Mouse (Mus musculus): Measurements from ENCODE around the gene Rsph10b.

The Rsph10b gene
- long read RNA-seq, experiment 1: 0 reads
- long read RNA-seq, experiment 2: 0 reads

DNA sequence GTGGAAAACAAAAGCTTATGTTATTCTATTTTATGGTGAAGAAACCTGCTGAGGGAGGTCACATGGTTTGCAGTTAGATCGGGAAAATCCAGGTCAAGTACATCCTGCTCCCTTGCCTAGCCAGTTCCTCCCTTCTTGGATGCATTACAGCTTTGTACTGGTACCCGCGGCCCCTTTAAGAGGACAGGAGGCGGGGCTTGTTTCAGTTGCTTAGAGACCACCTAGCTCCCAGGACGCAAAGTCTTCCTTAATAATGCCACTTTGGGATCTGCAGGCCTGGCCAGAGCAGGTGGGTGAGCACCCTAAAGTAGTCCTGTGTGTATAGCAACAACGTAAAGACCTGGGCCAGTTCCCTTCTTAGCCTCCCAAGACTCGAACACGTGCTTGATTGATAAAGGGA lies at the start of gene Rsph10b:
Gene Rsph10b, plus strand, starts transcription at position 205 of the 400 bp plus-strand sequence.
- intact Hi-C loops (cut with DNase I): loop anchor here (5.0 kb wide), 1 partner anchor 44 kb away; no protein-coding TSS in a partner anchor

DNA sequence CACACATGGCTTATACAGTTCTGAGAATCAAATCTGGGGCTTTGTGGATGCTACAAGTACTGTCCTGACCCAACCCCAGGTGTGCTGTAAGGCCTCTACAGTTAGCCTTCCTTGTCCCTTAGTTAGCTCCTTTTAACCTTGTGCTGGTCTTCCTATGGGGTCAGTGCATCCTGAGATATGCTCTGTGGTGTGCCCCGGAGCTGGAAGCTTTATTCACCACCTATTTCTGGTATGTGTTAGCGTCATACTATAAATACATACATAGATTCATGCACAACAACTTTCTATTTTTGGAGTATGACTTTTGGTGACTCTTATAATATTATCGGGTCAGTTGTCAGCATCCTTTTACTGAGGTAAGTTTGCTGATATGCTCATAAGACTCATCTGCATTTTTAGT lies 47.6 kb upstream of the Rsph10b start:
- intact Hi-C loops (cut with DNase I): no loop called here

DNA sequence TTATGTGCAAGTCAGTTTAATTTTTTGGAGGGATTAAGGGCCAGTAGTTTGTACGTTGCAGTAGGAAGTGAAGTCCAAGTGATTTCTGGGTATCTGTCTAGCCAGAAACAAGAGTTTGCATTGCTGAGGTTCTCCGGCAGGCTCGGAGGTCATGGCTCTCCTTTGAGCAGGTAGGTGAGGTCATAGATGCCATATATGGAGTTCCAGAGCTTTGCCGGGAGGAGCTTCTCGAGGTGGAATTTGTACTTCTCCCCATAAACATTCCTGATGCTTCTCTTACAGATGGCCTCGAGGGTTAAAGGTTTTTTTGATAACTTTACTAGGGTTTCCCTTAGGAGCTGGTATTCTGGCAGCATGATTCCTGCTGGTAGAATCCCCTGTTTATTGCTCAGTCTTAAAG lies 42.1 kb upstream of the Rsph10b start:
- intact Hi-C loops (cut with DNase I): loop anchor here (1.0 kb wide), 1 partner anchor 27 kb away; no protein-coding TSS in a partner anchor

DNA sequence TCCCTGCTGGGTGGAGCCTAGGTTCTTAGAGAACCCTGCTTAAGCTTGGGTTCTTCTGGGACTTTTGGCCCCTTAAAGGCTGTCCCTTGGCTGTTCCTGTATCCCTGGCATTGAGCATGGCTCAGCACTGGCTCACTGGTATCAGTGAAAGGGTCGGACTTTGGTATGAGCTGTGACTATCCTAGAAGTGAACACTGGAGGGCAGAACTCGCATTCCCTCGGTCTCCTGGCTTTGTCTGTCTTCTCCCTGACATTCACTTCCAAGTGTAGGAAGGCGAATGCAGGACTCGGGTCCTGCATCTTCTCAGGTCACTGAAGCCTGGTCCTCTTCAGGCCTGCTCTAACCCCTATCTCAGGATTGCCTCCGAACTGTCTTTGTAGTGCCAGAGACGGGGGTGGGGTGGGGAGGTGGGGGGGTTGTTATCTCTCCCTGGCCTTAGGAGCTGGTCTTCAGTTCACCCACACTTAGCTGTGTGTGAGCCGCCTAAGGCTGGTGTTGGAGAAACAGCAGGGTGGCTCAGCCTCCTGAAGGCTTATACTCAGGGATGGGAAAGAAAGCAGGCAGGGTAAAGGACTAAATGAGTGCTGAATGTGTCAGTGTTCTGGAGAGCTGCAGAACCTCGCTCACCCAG lies 40.5 kb upstream of the Rsph10b start:
- intact Hi-C loops (cut with DNase I): no loop called here

DNA sequence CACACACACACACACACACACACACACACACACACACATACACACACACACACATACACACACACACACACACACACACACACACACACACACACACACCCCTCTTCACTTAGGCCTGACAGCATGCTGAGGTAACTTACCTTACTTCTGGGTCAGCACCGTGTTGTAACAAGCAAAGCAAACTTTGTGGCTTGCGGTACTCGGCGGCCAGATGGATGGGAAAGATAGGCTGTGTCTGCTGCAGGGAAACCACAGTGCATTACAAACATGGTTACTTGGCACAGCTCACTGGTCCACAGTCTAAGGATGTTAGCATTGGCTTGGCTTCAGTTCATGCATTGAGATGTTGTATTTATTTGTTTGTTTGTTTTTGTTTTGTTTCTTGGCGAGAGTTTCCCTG lies 39.4 kb upstream of the Rsph10b start:
- intact Hi-C loops (cut with DNase I): no loop called here

DNA sequence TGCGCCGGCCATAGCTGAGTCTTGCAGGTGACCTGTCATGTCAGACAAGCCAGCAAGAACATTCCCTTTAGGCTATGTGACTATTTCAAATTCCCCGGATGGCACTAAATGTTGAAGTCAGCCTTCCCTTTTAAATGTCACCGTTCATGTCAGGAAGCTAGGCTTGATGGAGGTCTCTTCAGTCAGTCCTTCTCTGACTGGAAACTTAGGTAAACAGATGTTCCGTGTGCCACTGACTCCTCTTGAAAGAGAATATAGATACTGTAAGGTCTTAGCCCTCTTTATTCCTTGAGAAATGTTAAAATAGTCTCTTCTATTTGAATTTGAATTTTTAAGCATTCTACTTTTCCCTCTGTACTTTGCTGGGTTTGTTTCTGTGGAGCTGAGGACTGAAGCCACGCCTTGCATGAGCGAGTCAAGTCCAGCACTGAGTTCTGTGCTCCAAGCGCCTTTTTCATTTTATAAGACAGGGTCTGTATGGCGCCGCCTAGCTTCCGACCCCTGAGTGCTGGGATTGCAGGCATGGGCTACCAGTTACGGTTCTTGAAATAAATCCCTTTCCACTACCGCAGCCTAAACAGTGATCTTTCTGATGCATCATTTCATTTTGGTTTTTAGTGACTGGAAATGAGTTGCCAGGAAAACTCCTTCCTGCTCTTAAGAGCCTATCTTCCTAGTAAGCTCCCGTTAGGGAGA lies 35.1 kb upstream of the Rsph10b start, which contains the start of gene Ankrd61:
Gene Ankrd61, minus strand, starts transcription at position 51 of the 696 bp plus-strand sequence.
- intact Hi-C loops (cut with DNase I): no loop called here

DNA sequence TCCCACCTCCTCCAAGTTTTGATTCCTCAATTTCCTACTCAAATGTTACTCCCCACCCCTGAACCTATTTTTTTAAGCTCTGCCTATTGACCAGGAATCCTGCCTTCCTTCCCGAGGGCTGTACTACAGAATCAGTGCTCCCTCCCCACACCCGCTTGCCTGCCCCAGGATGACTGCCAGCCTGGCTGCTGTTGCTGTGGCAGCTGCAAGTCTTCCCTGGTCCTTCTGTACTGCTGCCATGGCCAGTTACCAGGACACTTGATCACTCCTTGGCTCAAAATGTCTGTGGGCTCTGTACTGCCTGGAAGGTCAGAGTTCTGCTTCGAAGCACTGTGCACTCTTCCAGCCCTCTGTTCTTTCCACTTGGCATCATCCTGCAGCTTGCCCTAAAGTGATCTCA lies 30.7 kb upstream of the Rsph10b start:
- intact Hi-C loops (cut with DNase I): no loop called here

DNA sequence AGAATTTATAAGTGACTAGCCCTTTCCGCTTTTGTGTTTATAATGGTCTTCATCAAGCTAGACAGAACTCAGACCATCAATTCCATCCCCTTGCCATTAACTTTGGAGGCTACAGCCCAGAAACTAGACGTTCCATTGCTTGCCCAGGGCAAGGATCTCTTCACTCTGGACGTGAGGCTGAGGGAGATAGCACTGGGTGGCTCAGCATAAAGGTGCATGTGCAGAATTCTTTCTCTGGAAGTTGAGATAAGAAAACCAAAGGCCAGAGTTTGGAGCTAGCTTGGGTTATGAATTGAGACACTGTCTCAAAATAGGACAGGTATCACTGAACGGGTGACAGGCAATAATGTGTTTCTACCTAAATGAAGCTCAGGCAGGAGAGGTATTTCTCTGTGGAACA lies 29.0 kb upstream of the Rsph10b start:
- intact Hi-C loops (cut with DNase I): no loop called here

DNA sequence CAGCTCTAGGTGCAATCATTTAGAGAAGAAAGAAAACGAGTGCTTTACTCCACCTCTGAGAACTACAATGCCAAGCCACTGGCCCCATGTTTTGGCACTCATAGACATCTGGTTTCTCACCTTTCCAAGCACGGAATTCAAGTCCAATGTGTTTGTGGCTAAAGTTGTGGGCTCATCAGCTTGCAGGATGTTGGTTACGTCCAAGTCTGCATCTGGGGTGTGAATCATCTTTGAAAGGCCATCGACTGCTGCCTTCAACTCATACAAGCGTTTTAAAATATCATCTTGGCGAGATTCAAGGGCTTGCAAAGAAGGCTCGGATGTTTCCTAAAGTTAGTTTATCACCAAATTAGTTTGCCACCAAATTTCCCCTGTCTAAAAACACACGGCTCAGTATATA lies 26.4 kb upstream of the Rsph10b start:
- intact Hi-C loops (cut with DNase I): no loop called here

DNA sequence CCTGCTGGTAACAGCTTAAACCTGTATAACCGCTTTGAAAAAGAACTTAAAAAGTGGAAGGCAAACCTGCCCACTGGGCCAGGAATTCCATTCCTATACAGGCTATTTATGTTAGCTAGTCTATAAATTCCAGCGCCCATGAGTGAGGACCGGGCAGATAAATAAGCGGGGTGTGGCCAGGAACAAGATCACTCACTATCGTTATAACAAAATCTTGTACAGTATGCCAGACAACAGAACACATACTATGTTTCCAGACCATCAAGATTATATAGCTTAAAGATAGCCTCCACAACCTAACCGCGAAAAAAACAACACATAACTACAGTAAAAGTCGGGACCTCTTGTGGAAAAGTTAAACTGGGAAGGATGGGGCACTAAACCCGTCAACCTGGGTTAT lies 23.9 kb upstream of the Rsph10b start:
- intact Hi-C loops (cut with DNase I): no loop called here

DNA sequence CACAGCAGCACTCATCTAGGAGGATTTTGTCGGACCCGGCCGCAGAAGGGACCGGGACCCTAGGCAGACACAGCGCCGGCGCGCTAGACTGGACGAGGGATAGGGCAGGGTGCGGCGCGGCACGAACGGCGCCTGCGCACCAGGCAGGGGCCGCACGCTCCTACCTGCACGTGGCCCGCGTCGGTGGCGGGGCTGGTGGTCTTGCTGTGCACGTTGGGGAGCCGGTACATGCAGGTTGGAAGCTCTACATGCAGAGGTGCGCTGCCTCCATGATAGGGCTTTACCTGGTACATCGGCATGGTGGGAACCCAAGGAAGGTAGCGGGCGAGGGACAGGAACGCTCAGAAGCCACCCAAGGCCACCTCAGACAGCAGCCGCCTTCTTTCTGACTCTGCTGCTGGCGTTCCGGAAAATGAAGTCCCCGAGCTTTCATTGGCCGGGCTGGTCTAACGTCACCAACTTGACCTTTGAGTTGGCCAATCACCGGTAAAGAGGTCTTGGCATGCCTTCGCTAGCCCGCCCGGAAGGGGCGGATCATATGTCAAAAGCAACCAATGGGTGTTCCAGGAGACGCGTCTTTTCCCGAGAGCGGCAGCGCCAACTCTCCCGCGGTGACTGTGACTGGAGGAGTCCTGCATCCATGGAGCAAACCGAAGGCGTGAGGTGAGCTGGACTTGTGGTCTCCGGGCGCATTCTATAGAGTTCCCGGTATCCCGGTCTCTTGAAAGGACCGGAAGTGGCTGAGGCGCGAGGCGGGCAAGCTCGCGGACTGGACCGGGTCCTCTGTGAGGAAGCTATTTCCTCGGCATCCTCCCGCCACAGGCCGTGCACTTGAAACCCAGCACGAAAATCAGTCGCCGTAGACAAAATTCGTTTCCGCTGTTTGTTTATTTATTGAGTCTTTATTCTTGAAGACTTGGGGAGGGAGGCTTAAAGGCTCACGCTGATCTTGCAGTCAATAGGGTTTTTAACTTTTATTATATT lies 23.1 kb upstream of the Rsph10b start, which contains the start of the genes Aimp2 and Pms2:
Gene Aimp2, minus strand, starts transcription at position 431 of the 984 bp plus-strand sequence.
Gene Pms2, plus strand, starts transcription at position 548 of the 984 bp plus-strand sequence.
- intact Hi-C loops (cut with DNase I): loop anchor here (5.0 kb wide), 1 partner anchor 177 kb away; the partner anchor contains the start of gene Usp42

DNA sequence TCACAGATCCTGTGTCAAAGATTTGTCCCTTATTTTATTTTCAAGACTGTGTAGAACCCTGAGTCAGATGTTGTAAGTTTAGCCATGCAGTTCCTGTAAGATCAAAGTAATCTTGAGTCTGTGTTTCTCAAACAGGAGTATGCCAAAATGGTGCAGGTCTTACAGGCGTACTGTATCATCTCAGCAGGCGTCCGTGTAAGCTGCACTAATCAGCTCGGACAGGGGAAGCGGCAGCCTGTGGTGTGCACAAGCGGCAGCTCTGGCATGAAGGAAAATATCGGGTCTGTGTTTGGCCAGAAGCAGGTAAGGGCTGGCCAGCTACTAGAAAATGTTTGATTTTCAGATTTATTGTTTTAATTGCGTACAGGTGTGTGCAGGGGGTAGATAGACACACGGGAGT lies 16.6 kb upstream of the Rsph10b start:
- intact Hi-C loops (cut with DNase I): no loop called here

DNA sequence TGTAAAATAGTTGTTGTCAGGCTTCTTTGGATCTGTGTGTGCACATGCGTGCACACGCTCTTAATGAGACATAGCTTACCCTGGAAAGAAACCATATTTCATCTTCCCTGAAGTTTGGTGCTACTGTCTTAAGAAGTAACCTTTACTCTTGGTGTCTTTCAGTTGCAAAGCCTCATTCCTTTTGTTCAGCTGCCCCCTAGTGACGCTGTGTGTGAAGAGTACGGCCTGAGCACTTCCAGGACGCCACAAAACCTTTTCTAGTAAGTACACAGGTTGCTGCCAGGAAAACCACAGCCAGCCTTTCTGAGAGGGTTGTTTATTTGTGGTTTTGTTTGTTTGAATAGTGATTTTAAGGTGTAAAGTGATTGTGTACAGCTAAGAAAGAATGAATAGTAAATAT lies 15.4 kb upstream of the Rsph10b start:
- intact Hi-C loops (cut with DNase I): loop anchor here (1.0 kb wide), 1 partner anchor 26 kb away; no protein-coding TSS in a partner anchor

DNA sequence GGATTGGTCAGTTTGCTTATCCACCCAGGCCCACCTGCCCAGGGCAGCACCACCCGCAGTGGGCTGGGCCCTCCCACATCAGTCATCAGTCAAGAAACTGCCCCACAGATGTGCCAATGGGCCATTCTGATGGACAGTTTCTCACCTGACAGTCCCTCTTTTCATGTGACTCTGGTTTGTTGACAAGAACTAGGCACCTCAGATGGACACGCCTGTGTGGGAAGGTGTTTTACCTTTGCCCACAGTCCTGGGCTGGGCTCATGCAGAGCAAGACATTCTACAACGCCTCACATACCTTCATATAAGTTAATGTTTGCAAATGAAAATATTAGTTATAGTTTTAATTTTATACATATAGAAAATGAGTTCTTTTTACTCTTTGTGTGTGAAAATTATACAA lies 14.7 kb upstream of the Rsph10b start:
- intact Hi-C loops (cut with DNase I): no loop called here

DNA sequence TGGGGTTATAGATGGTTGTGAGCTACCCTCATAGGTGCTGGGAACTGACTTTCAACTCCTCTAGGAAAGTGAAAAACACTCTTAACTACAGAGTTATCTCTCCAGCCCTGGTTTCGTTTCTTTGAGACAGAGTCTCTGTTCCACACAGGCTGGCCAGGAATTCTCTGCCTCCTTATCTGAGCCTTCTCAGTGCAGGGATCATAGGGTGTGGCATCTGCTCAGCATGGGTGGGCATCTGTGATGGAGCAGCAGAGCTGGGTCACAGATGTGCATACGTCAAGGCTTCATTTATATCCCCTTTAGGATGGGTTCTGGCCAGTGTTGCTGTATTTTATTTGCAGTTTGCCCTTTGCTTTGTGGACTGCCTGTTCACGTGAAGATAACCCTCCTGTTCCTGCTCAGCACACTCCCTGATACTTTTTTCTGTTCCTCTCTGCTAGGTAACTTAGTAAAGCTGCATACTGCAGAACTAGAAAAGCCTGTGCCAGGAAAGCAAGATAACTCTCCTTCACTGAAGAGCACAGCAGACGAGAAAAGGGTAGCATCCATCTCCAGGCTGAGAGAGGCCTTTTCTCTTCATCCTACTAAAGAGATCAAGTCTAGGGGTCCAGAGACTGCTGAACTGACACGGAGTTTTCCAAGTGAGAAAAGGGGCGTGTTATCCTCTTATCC lies 7.9 kb upstream of the Rsph10b start:
- intact Hi-C loops (cut with DNase I): no loop called here

DNA sequence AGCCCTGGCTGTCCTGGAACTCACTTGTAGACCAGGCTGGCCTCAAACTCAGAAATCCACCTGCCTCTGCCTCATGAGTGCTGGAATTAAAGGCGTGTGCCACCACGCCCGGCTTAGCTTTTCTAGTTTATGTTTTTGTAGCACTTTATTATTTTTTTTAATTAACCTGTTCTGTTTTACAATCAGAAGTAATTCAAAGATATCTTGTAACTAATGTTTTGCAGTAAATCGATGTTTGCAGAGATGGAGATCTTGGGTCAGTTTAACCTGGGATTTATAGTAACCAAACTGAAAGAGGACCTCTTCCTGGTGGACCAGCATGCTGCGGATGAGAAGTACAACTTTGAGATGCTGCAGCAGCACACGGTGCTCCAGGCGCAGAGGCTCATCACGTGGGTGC lies 5.0 kb upstream of the Rsph10b start, which contains the start of gene Gm42421:
Gene Gm42421, plus strand, starts transcription at position 301 of the 400 bp plus-strand sequence.
- intact Hi-C loops (cut with DNase I): no loop called here

DNA sequence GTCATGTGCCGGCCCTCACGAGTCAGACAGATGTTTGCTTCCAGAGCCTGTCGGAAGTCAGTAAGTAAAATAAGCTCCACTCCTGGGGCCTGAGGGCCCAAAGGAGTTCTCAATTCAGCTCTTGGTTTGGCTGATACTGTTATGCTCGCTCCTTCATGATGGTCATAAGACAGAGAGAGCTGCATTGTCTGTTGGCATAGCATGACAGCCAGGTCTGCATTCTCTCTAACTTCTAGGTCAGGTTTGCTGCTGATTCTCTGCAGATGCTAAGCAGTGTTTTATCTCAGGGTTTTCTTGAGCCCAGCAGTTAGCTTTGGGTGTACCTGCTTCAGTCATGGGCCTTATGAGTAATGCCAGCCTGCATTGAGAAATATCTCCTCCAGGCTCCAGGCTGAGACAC lies 3.5 kb upstream of the Rsph10b start:
- intact Hi-C loops (cut with DNase I): no loop called here

DNA sequence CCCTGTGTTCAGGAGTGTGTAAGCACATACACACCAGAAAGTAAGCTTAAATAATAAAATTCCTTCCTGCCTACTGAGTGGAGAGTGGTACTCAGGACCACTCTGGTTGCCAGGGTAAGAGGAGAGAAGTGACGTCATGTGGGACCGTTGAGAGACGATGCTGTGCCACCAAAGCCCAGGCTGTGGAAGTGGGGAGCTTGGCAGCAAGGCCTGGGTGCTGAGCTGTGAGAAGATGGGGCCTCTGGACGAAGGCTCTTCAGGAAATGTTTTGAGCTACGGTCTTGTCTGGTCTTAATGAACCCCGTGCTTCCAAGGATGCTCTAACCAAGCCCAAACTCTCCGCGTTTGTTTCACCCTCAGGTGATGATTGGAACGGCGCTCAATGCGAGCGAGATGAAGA lies 2.2 kb upstream of the Rsph10b start:
- intact Hi-C loops (cut with DNase I): loop anchor here (5.0 kb wide), 1 partner anchor 47 kb away; no protein-coding TSS in a partner anchor

DNA sequence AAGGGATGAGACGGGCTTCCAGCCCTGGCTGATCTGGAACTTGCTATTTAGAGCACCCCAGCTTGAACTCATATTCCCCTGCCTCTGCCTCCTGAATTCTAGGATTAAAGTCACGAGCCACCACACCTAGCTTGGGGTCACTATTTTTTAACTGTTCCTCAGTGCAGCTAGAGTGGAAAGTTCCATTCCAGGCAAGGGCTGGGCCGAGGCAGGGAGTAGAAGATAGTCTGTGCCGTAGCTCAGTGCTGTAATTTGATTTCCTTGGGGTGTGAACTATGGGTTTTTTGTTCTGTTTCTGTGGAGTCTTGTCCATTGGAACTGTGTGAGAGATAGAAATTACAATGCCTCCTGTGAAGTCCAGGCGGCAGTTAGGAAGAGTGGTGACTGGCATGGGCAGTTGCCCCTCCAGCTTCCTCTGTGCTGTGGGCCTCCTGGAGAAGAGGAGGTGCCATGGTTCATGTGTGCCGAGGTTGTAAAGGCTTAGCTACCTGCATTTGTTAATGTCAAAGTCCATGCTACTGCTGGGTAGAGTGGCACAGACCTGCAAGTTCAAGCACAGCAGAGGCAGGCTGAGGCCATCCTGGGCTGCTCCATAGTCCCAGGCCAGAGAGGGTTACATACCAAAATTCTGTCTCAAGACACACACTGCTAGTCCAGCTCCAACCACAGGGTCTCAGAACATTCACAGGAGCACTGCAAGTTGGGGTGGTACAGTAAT lies 813 bp upstream of the Rsph10b start:
- intact Hi-C loops (cut with DNase I): loop anchor here (5.0 kb wide), 1 partner anchor 45 kb away; no protein-coding TSS in a partner anchor

DNA sequence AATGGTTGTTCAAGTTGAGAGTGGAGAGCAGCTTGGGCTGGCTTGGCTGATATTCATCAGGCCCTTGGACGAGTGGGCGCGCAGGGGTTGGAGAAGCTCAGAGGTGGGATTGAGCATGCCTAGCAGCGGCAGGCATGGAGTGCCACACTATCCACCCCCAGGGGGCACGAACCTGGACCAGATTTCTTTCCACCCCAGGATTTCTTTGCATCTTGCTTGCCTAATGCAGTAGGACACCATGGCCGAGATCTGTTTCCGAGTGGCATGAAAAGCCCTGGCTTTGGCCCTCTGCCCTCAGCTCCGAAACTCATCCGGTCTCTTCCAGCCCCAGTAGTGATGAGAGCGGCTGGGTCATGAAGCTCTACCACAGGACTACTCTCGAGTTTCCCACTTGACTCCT lies 579 bp downstream of the Rsph10b start:
- intact Hi-C loops (cut with DNase I): loop anchor here (5.0 kb wide), 1 partner anchor 44 kb away; no protein-coding TSS in a partner anchor
